Mouse (Mus musculus) thymus, postnatal 10 days (tissue): ENCODE measurements around the gene Rnf40.

Source experiments
- DNase-seq, 2 experiments: peaks; one replicate each; pipeline ENCODE4 v3.0.0; 2021; ENCODE audit warnings: low spot score in 2 of 2

Gene Rnf40

DNA sequence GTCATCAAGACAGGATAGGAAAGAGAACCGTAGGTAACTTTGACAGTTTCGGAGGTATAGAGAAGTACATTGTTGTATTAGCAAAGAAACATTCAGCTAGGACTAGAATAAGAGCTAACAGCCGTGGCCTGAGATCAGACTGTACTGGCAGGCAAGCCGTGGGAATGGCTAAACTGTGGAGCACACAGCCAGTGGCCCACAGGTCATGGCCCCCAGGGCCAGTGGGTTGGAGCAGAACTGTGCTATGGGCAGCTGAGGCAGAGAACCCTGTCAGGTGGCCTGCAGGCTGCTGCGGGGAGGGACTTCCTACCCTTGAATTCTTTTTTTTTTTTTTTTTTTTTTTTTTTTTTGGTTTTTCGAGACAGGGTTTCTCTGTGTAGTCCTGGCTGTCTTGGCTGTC, 60.6 kb downstream of the Rnf40 start:
- DNase-seq: no peak

DNA sequence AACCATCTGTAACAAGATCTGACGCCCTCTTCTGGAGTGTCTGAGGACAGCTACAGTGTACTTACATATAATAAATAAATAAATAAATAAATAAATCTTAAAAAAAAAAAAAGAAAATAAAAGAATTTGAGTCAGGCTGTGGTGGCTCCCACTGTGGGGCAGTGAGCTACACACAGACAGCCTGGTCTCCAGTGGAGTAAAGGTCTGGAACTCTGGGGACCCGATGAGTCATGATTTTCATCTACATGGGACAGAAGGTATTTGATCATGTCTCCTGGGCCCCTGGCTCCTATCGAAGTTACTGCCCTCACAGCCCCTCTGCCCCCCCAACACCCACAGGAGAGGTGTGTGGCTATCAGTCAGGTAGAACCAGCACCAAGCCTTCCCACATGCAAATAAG, 63.1 kb downstream of the Rnf40 start:
- DNase-seq: no peak

DNA sequence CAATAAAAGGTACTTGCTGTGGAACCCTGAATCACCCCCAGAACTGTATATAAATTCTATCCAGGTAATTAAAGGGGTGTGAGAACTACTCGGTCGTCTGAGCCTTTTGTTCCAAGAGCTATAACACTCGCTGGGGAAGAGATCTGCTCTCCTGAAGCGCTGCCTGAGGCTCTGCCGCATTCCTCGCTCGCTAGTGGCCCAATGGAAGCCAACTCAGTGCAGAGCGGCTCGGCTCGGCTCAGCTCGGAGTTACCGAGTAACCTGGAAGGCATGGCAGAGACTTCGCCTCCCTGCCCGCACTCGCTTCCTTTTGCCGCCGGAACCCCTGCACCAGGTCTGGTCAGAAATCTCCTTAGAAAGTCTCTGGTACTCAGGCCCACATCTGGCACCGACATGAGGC, 63.5 kb downstream of the Rnf40 start:
- no peak for DNase-seq

DNA sequence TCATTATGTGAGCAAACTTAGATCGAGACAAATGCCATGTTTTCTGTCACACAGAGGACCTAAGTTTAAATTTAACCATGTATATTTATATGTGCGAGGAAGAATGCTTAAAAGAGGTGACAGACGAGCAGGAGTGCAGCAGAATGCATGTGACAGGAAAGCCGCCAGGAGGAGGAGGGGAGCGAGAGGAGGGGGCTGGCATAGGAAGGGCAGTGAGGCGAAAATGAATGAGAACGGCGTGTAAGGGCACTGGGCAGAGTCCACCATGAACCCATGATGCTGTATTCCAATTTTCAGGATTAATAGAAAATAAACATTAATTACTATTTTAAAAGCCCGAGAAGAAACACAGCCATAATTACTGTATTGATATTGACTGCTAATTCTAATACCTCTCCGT, 65.8 kb downstream of the Rnf40 start:
- DNase-seq: no peak
